Mouse (Mus musculus) E14TG2a.4 (cell line): Measurements from ENCODE around the gene Tdrd1.

Source experiments
- CTCF ChIP-seq: conservative IDR thresholded peaks from 2 replicates; pipeline ENCODE4 v1.5.1; 2014; ENCODE audit warnings: low read length
- POU5F1 ChIP-seq: IDR thresholded peaks from 2 replicates; pipeline ENCODE4 v1.6.1; 2014; ENCODE audit warnings: low read length, borderline replicate concordance

DNA sequence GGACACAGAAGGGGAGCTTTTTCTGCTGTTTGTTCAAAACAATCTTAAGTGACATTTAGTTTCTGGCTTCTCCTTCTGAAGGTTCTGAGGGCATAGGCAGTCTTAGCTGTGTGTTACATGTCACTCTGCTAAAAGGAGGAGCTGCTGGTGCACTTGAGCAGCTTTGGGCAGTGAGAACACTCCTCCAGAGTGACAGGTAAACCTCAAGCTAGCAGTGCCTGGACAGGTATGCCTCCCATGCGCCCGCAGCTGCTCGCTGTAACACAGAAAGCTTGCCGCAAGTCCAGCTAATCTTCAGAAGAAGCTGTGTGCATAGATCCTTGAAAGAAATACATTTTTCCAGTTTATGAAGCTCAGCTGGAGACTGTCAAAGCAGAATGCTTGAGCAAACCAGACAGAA lies 4.2 kb downstream of the Tdrd1 start:
- TF ChIP-seq CTCF (no peak), POU5F1 (no peak)
